Mouse (Mus musculus) G1E (cell line): ENCODE measurements around the gene Wnt16.

Experiments
- CTCF ChIP-seq: IDR thresholded peaks from 2 replicates; pipeline ENCODE4 v1.5.1; 2012; ENCODE audit warnings: low read depth, low read length, inconsistent platforms, mixed read lengths
- TAL1 ChIP-seq: conservative IDR thresholded peaks from 2 replicates; pipeline ENCODE4 v1.6.1; 2012; ENCODE audit warnings: low read depth, low read length, inconsistent platforms, mixed read lengths

DNA sequence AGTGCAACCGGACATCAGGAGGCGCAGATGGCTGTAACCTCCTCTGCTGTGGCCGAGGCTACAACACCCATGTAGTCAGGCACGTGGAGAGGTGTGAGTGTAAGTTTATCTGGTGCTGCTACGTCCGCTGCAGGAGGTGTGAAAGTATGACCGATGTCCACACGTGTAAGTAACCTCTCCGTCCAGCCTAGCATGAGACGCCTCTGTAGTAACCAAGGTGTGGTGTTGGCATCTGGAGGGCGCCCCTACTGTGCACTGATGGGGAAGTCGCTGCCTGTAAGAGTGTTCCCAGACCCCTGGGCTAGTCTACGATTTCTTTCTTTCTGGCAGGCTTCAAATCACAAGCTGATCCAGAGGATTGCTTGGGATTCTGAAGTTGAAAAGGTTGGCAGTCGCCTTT, 10.0 kb downstream of the Wnt16 start:
- TF ChIP-seq CTCF = no peak
- no peak for TF ChIP-seq TAL1
